Mouse (Mus musculus): ENCODE data around the gene Sema3b.

DNA sequence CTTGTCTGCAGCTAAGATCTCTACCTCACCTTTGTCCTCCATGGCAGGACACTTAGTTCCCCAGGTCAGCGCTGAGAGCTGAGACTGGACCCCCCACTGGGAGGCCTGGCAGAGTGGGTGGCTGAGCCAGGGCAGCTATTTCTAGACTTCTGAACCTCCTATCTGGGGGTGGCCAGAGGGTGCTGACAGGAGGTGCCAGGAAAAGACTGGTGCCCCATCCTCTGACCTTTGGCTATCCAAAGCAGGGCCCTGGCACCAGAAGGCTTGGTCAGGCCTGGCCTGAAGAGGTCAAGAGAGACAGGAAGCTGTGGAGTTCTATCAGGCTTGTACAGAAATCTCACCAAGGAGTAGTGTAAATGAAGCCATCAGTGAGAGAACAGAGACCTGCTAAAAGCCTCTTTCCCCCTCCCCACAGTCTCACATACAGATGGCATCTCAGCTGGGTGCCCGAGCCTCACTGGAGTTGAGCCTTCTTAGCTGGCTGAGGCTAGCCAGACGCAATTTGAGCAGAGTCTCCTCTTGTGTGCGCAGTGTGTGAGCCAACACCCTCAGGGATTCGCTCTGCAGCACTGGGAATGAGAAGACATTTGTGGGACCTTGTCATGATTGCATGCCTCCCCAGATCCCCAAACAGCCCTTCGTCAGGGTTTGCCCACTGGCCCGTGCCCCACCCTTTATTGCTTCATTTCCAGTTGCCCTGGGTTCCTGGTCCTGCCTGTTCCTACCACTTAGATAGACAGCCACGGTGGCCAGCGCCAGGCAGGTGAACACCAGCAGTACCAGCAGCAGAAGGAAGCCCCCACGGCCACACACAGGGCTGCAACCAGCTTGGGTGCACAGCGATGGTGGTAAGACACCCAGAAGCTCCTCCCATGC lies 15.7 kb downstream of the Sema3b start:
- no peak for TF ChIP-seq CTCF (IDR thresholded peaks at IDR 0.05; ENCODE audit: extremely low read depth, insufficient read length, insufficient replicate concordance, low read depth, low read length)
- no peak for TF ChIP-seq POLR2A (IDR thresholded peaks at IDR 0.05; ENCODE audit: low read depth, low read length)
